Mouse (Mus musculus) erythroblast, embryonic 14.5 days (primary cell): Measurements from ENCODE around the gene Ccl25. TPM values are rescaled to one million over a fixed set of nuclear protein-coding genes. Genes with fewer than 3 reads are reported as not detected.
"Not testable (repeated sequence)": the region's sequence is repeated elsewhere in the genome, so short reads cannot be mapped to it uniquely, and the experiment has no call there.

Experiments
- H3K27me3 ChIP-seq: 2 replicates; pipeline ENCODE4 v1.6.1; 2012; ENCODE audit warnings: inconsistent platforms; ENCODE audit not compliant: control insufficient read depth
- H3K36me3 ChIP-seq: 2 replicates; pipeline ENCODE4 v1.6.1; 2012; ENCODE audit warnings: mild to moderate bottlenecking, inconsistent platforms; ENCODE audit not compliant: control insufficient read depth
- H3K4me1 ChIP-seq: 2 replicates; pipeline ENCODE4 v1.6.1; 2012; ENCODE audit warnings: inconsistent platforms; ENCODE audit not compliant: control insufficient read depth
- H3K4me3 ChIP-seq: replicated peaks from 2 replicates; pipeline ENCODE3; 2012; ENCODE audit warnings: moderate library complexity, mild to moderate bottlenecking, inconsistent platforms
- H3K9me3 ChIP-seq: 2 replicates; pipeline ENCODE4 v1.6.1; 2012; ENCODE audit warnings: low read length, inconsistent platforms, mixed read lengths; ENCODE audit not compliant: control insufficient read depth
- GATA1 ChIP-seq: IDR thresholded peaks from 2 replicates; pipeline ENCODE4 v1.6.1; 2012; ENCODE audit warnings: low read length, inconsistent platforms, mixed read lengths
- TAL1 ChIP-seq: IDR thresholded peaks from 3 replicates; pipeline ENCODE4 v1.6.1; 2012; ENCODE audit warnings: low read length, inconsistent platforms, mixed read lengths
- polyA plus RNA-seq: library from polyadenylated mRNA; stranded (reverse); fragments of >175 nt; gene quantifications from 2 replicates; pipeline ENCODE4 v1.2.3, GENCODE M21; 2012

Ccl25 gene
- polyA plus RNA-seq, 1 experiment = 0.15 TPM

DNA sequence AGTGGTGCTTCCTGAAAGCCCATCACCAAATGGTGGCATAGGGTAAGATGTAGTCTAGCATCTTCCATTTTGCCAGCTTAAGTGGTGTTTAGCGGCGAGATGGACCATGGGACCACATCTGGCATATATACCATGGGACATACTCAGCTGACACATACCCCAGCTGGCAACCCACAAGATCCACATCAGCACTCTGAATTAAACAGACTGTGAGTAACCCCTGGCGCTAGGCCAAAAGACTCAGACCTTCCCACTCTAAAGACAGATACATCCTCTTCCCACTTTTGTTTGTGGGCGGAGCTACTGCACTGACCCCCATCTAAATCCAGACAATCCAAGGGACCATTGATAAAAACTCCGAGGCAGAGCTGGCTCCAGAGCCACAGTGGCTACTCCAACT lies 4.0 kb downstream of the Ccl25 start:
- H3K36me3 ChIP-seq = peaks cover 72% of the 10 kb centered on the region
- H3K27me3 ChIP-seq = no peaks in the 10 kb centered on the region
- H3K4me3 ChIP-seq = no peak overlapping the region
- no peaks in the 10 kb centered on the region for H3K9me3 ChIP-seq
- H3K4me1 ChIP-seq = peaks cover 32% of the 10 kb centered on the region
- TF ChIP-seq GATA1 (no peak), TAL1 (no peak)

DNA sequence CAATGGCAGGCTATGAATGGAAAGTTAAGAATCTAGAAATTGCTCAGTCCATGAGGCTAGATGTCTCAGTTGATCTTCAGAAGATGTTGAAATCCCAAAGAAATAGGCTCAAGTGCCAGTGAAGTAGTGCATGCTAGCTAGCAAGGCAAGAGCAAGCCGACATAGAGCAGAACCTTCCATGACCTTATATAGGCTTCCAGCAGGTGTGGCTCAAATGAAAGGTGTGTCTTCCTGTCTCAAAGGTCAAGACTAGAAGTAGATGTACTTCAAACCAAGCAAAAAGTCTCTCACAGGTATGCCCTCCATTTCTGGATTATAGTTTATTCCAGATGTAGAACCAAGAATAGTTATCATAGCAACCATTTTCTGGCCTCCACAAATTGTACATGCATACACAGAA lies 9.0 kb downstream of the Ccl25 start:
- Histone ChIP-seq H3K4me3 (no peak overlapping the region), H3K4me1 (peaks cover 10% of the 10 kb centered on the region), H3K9me3 (no peaks in the 10 kb centered on the region), H3K36me3 (peaks cover 94% of the 10 kb centered on the region), H3K27me3 (no peaks in the 10 kb centered on the region)
- TF ChIP-seq TAL1 = no peak
- no peak for TF ChIP-seq GATA1

- H3K9me3 ChIP-seq = no peaks in the 10 kb centered on the region
- H3K27me3 ChIP-seq = no peaks in the 10 kb centered on the region
- TF ChIP-seq GATA1 = no peak
- H3K4me1 ChIP-seq = no peaks in the 10 kb centered on the region; the same call in 1 of the 2 replicates
- H3K4me3 ChIP-seq = no peak overlapping the region
- H3K36me3 ChIP-seq = peaks cover 88% of the 10 kb centered on the region
These were observed 10.7 kb downstream of the Ccl25 start for GRCm38 (mm10) chr8:4335678-4336077.

DNA sequence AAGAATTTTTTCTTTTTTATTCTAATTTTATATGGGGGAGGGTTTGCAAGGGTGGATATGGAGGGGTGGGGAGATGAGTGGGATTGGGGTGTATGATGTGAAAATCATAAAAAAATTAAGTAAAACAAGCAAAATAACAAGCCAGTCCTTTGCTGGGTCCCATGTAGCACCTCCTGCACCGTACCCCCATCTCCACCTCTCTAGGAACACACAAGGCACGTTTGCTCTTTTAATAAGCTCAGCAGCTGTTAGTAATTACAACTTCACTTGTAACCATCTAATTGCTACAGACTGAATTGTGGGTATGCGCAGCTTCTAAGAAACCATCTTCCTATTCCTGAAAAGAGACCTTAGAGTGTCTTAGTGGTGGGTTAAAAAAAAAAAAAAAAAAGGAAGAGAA lies 15.2 kb downstream of the Ccl25 start:
- H3K36me3 ChIP-seq = peaks cover 45% of the 10 kb centered on the region
- TF ChIP-seq TAL1 (no peak), GATA1 (no peak)

DNA sequence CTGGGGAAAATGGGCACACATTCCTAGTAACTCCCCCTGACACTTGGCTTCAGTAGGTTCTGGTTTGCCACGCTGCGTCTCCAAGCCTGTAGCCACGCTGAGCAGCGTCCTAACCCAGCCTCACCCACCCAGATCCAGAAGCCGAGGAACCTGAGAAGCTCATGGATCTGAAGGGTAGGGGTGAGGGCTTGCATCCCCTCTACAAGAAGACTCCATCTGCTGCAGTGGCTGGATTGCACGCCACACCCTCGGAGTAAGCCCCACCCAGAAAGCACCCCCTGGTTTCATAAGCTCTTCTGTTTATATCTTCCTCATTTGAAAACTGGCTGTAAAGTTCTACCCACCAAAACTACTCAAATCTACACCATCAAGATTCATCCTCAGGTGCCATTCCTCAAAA lies 22.7 kb downstream of the Ccl25 start:
- Histone ChIP-seq H3K4me1 (no peaks in the 10 kb centered on the region), H3K9me3 (no peaks in the 10 kb centered on the region), H3K27me3 (no peaks in the 10 kb centered on the region), H3K36me3 (no peaks in the 10 kb centered on the region), H3K4me3 (no peak overlapping the region)
- no peak for TF ChIP-seq TAL1
- TF ChIP-seq GATA1 = no peak

More for the DNA sequence above, 15.2 kb downstream of the Ccl25 start:
- Histone ChIP-seq H3K4me3 (no peak overlapping the region), H3K4me1 (no peaks in the 10 kb centered on the region), H3K9me3 (no peaks in the 10 kb centered on the region), H3K27me3 (no peaks in the 10 kb centered on the region)

- Histone ChIP-seq H3K9me3 (no peaks in the 10 kb centered on the region), H3K27me3 (no peaks in the 10 kb centered on the region), H3K4me3 (no peak overlapping the region), H3K36me3 (no peaks in the 10 kb centered on the region), H3K4me1 (no peaks in the 10 kb centered on the region)
- TF ChIP-seq GATA1 (no peak), TAL1 (no peak)
These were observed 23.3 kb downstream of the Ccl25 start for GRCm38 (mm10) chr8:4348275-4348674.

DNA sequence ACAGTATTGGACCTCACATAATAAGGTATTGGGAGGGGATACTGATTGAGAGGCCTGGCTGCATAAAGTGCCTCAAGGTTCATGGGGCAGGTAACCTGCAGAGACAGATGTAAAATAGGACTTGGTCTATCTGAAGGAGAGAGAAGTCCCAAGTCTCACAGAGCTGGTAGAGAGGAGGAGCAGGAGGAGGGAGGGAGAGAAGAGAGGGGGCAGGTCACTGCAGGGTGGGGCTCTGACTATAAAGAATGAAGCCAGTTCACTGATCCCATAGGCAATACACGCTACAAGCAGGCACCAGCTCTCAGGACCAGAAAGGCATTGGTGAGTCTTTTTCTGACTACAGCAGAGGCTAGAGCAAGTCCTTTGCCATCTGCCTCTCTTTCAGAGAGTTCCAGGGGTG lies 24.3 kb downstream of the Ccl25 start:
- H3K36me3 ChIP-seq = no peaks in the 10 kb centered on the region
- no peaks in the 10 kb centered on the region for H3K4me1 ChIP-seq
- TF ChIP-seq GATA1 (no peak), TAL1 (no peak)
- H3K27me3 ChIP-seq = no peaks in the 10 kb centered on the region
- H3K9me3 ChIP-seq = no peaks in the 10 kb centered on the region
- no peak overlapping the region for H3K4me3 ChIP-seq

- H3K27me3 ChIP-seq = no peaks in the 10 kb centered on the region
- no peak overlapping the region for H3K4me3 ChIP-seq
- H3K36me3 ChIP-seq = no peaks in the 10 kb centered on the region
- no peaks in the 10 kb centered on the region for H3K9me3 ChIP-seq
- H3K4me1 ChIP-seq = no peaks in the 10 kb centered on the region
- TF ChIP-seq GATA1 = no peak
- no peak for TF ChIP-seq TAL1
These were observed 25.6 kb downstream of the Ccl25 start for GRCm38 (mm10) chr8:4350618-4351017.

- H3K4me1 ChIP-seq, H3K27me3 ChIP-seq, H3K4me3 ChIP-seq, H3K9me3 ChIP-seq, H3K36me3 ChIP-seq: not testable (repeated sequence)
These were observed 27.6 kb downstream of the Ccl25 start for GRCm38 (mm10) chr8:4352562-4352961.

DNA sequence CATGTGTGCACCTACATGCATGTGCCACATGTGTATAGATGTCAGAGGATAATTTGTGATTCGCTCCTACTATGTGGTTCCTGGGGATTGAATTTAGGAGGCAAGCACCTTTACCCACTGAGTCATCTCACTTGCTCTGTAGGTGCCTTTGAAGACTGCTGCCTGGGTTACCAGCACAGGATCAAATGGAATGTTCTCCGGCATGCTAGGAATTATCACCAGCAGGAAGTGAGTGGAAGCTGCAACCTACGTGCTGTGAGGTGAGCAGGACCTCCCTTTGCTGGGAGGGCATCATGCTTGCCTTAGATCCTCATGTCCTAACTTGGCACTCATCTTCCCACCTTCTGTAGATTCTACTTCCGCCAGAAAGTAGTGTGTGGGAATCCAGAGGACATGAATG lies 28.7 kb downstream of the Ccl25 start:
- TF ChIP-seq TAL1 (no peak), GATA1 (no peak)
- no peaks in the 10 kb centered on the region for H3K27me3 ChIP-seq
- no peak overlapping the region for H3K4me3 ChIP-seq
- no peaks in the 10 kb centered on the region for H3K4me1 ChIP-seq
- H3K36me3 ChIP-seq = no peaks in the 10 kb centered on the region
- no peaks in the 10 kb centered on the region for H3K9me3 ChIP-seq

- Histone ChIP-seq H3K4me3 (no peak overlapping the region), H3K27me3 (no peaks in the 10 kb centered on the region), H3K9me3 (no peaks in the 10 kb centered on the region), H3K36me3 (no peaks in the 10 kb centered on the region), H3K4me1 (no peaks in the 10 kb centered on the region)
- TF ChIP-seq GATA1 (no peak), TAL1 (no peak)
These were observed 29.5 kb downstream of the Ccl25 start for GRCm38 (mm10) chr8:4354516-4354915.
